Mouse (Mus musculus): ENCODE results near the gene Opcml. TPM values are rescaled to one million over a fixed set of nuclear protein-coding genes. Genes with fewer than 3 reads are reported as not detected.
A peak's percentile ranks its signal among the peaks of the same experiment; 100 is the strongest.

The Opcml gene
- polyA plus RNA-seq, 1 experiment from 2014 or later: 0.10 TPM

DNA sequence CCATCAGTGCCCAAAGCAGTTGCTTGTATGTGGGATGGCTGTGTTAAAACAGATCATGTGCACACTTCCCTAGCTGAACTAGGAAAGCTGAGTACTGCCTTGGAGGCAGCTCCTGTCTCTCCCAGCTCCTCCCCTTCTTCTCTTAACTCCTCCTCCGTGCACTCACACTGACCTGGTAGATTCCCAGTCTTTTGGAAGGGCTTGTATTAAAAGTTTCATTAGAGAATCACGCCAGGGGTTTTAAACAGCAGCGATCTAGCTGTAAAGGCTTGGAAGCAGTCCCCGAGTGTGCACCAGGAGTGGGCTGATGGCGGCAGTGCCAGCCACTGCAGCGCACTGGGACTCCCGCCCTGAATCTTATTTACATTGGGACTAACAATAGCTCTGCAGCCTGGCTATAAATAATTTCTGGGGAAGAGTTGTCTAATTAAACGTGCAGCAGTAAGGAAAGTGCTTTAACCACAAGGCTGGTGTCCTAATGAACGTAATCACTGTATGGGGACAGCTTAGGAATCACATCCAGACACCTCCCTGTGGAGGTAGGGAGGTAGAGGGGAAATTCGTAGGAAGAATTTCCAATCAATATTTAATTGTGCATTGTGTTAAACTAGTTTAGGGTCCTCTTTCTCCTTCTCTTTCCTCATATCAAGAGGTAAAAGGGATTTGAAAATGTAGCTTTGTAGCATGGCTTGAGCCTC is 546.1 kb downstream of the Opcml start:
- no peak for ATAC-seq (ENCODE audit: insufficient read depth)
- Histone ChIP-seq H3K4me2 (no peak overlapping the region), H3K27ac (replicated peaks) (no peak overlapping the region), H3K36me3 (replicated peaks) (no peaks in the 10 kb centered on the region), H3K9me3 (replicated peaks) (no peaks in the 10 kb centered on the region), H3K4me1 (replicated peaks) (no peaks in the 10 kb centered on the region), H3K27me3 (no peaks in the 10 kb centered on the region), H3K4me3 (replicated peaks) (no peak overlapping the region), H3K9ac (no peak overlapping the region)
- WGBS (ENCODE audit: insufficient replicate concordance): 38% methylated on average over 10 of the region's 10 CpGs

DNA sequence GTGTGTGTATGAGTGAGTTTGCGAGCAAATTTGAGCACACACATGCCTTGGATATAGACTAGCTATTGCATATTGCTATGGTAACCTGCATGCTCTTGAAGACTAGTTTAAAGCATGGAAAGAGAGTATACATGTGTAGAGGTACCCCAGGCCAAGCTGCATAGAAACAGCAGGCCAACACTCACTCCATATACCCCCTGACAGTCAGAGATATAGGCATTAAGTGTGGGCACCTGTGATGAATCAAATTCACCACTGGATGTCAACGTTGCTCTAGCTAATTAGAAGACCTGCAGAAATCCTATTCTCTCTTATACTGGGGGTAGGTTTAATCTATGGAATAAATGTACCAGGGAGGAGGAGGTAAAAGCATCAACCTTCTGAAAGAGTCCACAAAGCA is 547.3 kb downstream of the Opcml start:
- Histone ChIP-seq H3K9ac (no peak overlapping the region), H3K27ac (replicated peaks) (no peak overlapping the region), H3K4me1 (replicated peaks) (no peaks in the 10 kb centered on the region), H3K36me3 (replicated peaks) (no peaks in the 10 kb centered on the region), H3K4me3 (replicated peaks) (no peak overlapping the region), H3K4me2 (no peak overlapping the region), H3K9me3 (replicated peaks) (no peaks in the 10 kb centered on the region), H3K27me3 (no peaks in the 10 kb centered on the region)
- no peak for ATAC-seq (ENCODE audit: insufficient read depth)
- 32% methylated on average over 2 of the region's 2 CpGs for WGBS (ENCODE audit: insufficient replicate concordance)

DNA sequence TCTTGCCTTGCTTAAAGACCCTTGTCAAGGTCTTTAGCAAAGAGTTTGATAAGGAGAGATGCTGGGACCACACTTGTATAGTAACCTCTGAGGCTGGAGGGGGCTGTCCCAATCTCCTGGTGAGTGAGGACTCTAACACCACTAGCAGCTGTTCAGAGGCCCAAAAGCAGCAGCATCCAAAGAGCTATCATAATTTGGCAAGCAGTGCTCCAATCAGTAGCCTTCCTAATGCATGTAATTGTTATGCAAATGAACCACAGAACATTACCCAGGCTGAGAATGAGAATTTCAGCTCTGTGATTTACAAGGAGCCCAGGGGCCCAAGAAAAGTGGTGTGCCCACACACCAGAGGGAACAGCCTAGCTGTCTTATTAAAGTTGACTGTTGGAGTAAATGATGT is 564.4 kb downstream of the Opcml start:
- H3K9me3 ChIP-seq (replicated peaks): no peaks in the 10 kb centered on the region
- H3K9ac ChIP-seq: no peak overlapping the region
- no peak for ATAC-seq (ENCODE audit: insufficient read depth)
- no peak overlapping the region for H3K4me2 ChIP-seq
- H3K36me3 ChIP-seq (replicated peaks): no peaks in the 10 kb centered on the region
- no peak overlapping the region for H3K4me3 ChIP-seq (replicated peaks)
- H3K27ac ChIP-seq (replicated peaks): no peak overlapping the region
- no peaks in the 10 kb centered on the region for H3K4me1 ChIP-seq (replicated peaks)
- no peaks in the 10 kb centered on the region for H3K27me3 ChIP-seq

DNA sequence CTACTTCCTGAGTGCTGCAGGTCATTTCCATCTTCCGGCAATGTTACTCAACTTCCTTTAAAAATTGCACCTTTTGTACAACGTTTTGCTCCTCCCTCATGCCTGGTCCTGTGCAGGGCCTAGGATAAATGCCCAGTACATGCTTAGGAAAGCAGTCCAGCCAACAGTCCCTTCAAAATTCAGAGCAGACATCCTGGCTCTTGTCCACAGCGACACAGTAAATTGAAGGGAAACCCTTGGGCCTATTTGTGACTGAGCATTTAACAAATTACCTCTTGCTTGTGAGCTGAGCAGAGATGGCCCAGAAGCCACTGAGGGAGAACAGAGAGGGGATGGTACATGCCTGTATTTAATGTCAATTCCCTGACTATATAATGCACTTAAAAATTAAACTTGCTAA is 567.4 kb downstream of the Opcml start:
- Histone ChIP-seq H3K4me3 (replicated peaks) (no peak overlapping the region), H3K27me3 (no peaks in the 10 kb centered on the region), H3K27ac (replicated peaks) (no peak overlapping the region), H3K4me1 (replicated peaks) (no peaks in the 10 kb centered on the region), H3K9me3 (replicated peaks) (no peaks in the 10 kb centered on the region), H3K9ac (no peak overlapping the region), H3K4me2 (no peak overlapping the region), H3K36me3 (replicated peaks) (no peaks in the 10 kb centered on the region)
- 40% methylated on average over 3 of the region's 3 CpGs for WGBS (ENCODE audit: insufficient replicate concordance)
- no peak for ATAC-seq (ENCODE audit: insufficient read depth)

DNA sequence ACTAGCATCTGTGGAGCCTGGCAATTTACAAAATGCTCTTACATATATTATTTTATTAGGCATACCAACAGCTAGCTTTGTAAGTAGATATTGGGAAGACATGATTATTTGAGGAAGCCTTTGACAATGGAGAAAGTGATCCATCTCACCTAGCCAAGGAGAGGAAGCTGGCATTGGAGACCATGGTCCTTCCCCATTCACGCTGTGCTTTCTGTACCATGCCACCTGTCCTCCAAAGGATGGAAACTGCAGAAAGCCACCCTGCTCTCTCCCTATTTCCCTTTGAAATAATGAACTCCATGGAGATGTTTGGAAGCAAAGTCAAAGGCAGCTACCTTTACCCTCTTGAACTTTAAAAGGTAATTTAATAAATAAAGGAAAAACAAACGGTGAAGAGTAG is 570.1 kb downstream of the Opcml start:
- Histone ChIP-seq H3K4me1 (replicated peaks) (no peaks in the 10 kb centered on the region), H3K27me3 (no peaks in the 10 kb centered on the region), H3K9ac (no peak overlapping the region), H3K4me2 (no peak overlapping the region), H3K9me3 (replicated peaks) (no peaks in the 10 kb centered on the region), H3K27ac (replicated peaks) (no peak overlapping the region), H3K36me3 (replicated peaks) (no peaks in the 10 kb centered on the region), H3K4me3 (replicated peaks) (no peak overlapping the region)
- WGBS (ENCODE audit: insufficient replicate concordance): 64% methylated on average over 2 of the region's 2 CpGs
- ATAC-seq (ENCODE audit: insufficient read depth): no peak

DNA sequence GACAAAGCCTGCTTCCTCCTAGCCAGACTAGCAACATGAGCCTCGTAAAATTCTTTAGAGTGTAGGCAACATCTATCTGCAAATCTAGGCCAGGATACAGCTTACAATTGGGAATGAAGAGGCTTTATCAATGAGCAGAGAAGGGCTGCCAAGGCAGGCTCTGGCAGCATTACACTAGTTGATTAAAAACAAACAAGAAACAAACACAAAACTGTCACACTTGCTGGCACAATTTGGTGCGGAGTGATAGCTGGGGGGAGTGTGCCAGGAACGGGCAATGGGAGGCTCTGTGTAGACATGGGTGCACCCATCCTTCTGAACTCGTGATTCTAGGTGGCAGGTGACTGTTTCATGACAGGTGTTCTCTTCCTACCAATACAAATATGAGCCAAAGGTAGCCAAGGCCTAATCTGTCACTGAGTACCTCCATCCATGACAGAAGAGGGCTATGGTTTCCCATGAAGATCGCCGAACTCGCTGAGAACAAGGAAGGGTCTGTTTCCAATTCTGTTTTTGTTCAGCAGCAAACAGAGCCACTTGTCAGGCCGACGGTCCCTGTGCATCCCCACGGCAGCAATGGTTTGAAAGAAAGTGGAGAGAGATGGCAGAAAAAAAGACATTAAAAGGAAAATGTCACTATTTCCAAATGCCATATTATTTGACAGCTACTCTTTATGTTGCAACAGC is 574.0 kb downstream of the Opcml start:
- Histone ChIP-seq H3K9me3 (replicated peaks) (no peaks in the 10 kb centered on the region), H3K36me3 (replicated peaks) (no peaks in the 10 kb centered on the region), H3K4me3 (replicated peaks) (no peak overlapping the region), H3K4me1 (replicated peaks) (no peaks in the 10 kb centered on the region), H3K9ac (no peak overlapping the region), H3K27ac (replicated peaks) (no peak overlapping the region), H3K4me2 (no peak overlapping the region), H3K27me3 (no peaks in the 10 kb centered on the region)
- 57% methylated on average over 10 of the region's 10 CpGs for WGBS (ENCODE audit: insufficient replicate concordance)
- ATAC-seq (ENCODE audit: insufficient read depth): no peak

GRCm38 (mm10) chr9:28365160-28365473 is 574.5 kb downstream of the Opcml start:
- no peak for ATAC-seq (ENCODE audit: insufficient read depth)
- no peaks in the 10 kb centered on the region for H3K4me1 ChIP-seq (replicated peaks)
- no peaks in the 10 kb centered on the region for H3K36me3 ChIP-seq (replicated peaks)
- H3K4me2 ChIP-seq: no peak overlapping the region
- no peak overlapping the region for H3K9ac ChIP-seq
- WGBS (ENCODE audit: insufficient replicate concordance): 67% methylated on average over 2 of the region's 2 CpGs
- H3K9me3 ChIP-seq (replicated peaks): no peaks in the 10 kb centered on the region
- H3K27me3 ChIP-seq: no peaks in the 10 kb centered on the region
- H3K4me3 ChIP-seq (replicated peaks): no peak overlapping the region
- no peak overlapping the region for H3K27ac ChIP-seq (replicated peaks)

DNA sequence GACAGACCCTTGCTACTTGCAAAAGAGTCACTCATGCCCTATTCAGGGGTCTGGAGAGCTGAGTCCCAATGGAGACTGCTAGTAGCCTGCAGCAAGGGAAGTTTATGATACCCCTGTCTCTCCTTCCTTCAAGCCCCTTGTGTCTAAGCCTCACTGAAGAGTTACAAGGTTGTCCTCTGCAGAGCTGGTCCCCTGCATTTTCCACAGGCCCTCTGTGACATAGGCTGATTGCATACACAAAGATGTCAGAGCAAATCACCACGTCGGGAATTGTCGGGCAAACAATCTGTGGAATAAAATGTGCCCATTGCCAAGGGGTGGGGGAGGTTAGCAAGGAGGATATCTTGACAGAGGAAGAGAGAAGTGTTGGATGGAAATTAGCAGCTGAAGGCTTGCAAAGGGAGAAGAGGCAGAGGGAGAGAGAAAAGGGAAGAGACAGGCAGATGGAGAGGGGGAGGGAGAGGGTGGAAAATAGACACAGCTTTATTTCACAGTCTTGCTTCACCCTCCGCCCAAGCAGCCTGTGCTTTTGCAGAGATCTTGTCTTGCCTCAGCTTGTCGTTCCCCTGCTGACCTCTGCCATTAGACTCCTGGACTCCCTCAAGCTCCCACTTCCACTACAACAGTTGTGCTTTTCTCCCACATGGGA is 596.1 kb downstream of the Opcml start:
- no peaks in the 10 kb centered on the region for H3K36me3 ChIP-seq (replicated peaks)
- H3K9ac ChIP-seq: no peak overlapping the region
- H3K27ac ChIP-seq (replicated peaks): no peak overlapping the region
- H3K9me3 ChIP-seq (replicated peaks): no peaks in the 10 kb centered on the region
- H3K4me2 ChIP-seq: no peak overlapping the region
- no peak for ATAC-seq (ENCODE audit: insufficient read depth)
- H3K4me1 ChIP-seq (replicated peaks): no peaks in the 10 kb centered on the region
- WGBS (ENCODE audit: insufficient replicate concordance): 59% methylated on average over 5 of the region's 5 CpGs
- H3K4me3 ChIP-seq (replicated peaks): no peak overlapping the region
- no peaks in the 10 kb centered on the region for H3K27me3 ChIP-seq

DNA sequence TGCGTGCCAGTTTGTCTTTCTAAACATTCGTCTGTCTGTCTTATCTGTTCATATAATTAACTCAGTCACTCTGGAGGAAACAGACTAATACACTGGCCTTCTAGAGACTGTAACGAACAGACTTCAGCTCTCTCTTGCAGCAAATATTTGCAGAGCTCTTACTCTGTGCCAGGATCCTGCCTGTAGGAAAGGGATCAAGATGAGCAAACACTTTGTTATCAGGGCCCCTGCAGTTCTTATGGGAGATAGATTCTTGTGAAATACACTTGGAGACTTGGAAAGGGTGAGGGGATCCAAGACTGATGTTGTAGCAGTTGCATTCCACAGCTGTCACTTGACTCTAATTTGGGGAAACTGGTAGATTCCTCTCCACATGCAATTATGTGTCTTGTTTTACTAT is 604.6 kb downstream of the Opcml start:
- H3K4me2 ChIP-seq: no peak overlapping the region
- ATAC-seq (ENCODE audit: insufficient read depth): no peak
- H3K9ac ChIP-seq: no peak overlapping the region
- H3K9me3 ChIP-seq (replicated peaks): no peaks in the 10 kb centered on the region
- H3K4me1 ChIP-seq (replicated peaks): no peaks in the 10 kb centered on the region
- no peak overlapping the region for H3K27ac ChIP-seq (replicated peaks)
- no peaks in the 10 kb centered on the region for H3K27me3 ChIP-seq
- 35% methylated on average over 3 of the region's 3 CpGs for WGBS (ENCODE audit: insufficient replicate concordance)
- H3K4me3 ChIP-seq (replicated peaks): no peak overlapping the region
- H3K36me3 ChIP-seq (replicated peaks): no peaks in the 10 kb centered on the region

DNA sequence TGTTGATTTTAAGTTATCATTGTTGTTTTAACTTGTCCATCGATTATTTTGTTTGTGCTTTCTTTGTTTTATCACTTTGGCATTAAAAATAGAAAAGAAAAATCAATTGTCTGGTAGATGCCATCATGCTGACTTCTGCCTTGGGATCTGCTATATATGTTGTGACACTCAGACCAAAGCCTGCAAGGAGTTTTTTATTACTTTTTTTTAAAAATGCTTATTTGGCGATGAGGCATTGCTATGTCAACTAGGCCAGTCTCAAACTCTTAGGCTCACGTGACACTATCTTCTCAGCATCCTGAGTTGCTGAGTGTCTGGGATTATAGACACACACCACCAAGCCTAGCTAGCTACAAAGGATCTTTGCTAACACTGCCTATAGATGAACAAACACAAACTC is 605.1 kb downstream of the Opcml start:
- Histone ChIP-seq H3K4me2 (no peak overlapping the region), H3K36me3 (replicated peaks) (no peaks in the 10 kb centered on the region), H3K9me3 (replicated peaks) (no peaks in the 10 kb centered on the region), H3K4me1 (replicated peaks) (no peaks in the 10 kb centered on the region), H3K27me3 (no peaks in the 10 kb centered on the region), H3K27ac (replicated peaks) (no peak overlapping the region), H3K9ac (no peak overlapping the region), H3K4me3 (replicated peaks) (no peak overlapping the region)
- 53% methylated on average over 3 of the region's 3 CpGs for WGBS (ENCODE audit: insufficient replicate concordance)
- ATAC-seq (ENCODE audit: insufficient read depth): no peak

GRCm38 (mm10) chr9:28402770-28403650 is 612.4 kb downstream of the Opcml start:
- Histone ChIP-seq H3K36me3 (replicated peaks) (no peaks in the 10 kb centered on the region), H3K4me3 (replicated peaks) (no peak overlapping the region), H3K9me3 (replicated peaks) (no peaks in the 10 kb centered on the region), H3K27ac (replicated peaks) (no peak overlapping the region), H3K9ac (no peak overlapping the region), H3K4me2 (peak overlapping the region; percentile 39), H3K27me3 (peaks cover 32% of the 10 kb centered on the region), H3K4me1 (replicated peaks) (no peaks in the 10 kb centered on the region)
- no peak for ATAC-seq (ENCODE audit: insufficient read depth)
- 1% methylated on average over 55 of the region's 56 CpGs for WGBS (ENCODE audit: insufficient replicate concordance)

Data from liver, embryonic 15.5 days (tissue).